Mouse (Mus musculus): ENCODE results near the gene Phf13. TPM values are rescaled to one million over a fixed set of nuclear protein-coding genes. Genes with fewer than 3 reads are reported as not detected.
"Not testable (repeated sequence)": the region's sequence is repeated elsewhere in the genome, so short reads cannot be mapped to it uniquely, and the experiment has no call there.

Gene Phf13
- total RNA-seq (2021) = 10 to 100 TPM; 12.4 to 13.2 TPM
- long read RNA-seq, experiment 1, transcript Phf13-201 (4 exons, 3,205 nt) = major isoform, 15 of 19 reads
- long read RNA-seq, experiment 1, partial matches to known transcripts = 2 of 19 reads
- long read RNA-seq, experiment 1, other reads (novel, unspliced or antisense) = 2 of 19 reads
- long read RNA-seq, experiment 2, transcript Phf13-201 (4 exons, 3,205 nt) = major isoform, 21 of 28 reads
- long read RNA-seq, experiment 2, partial matches to known transcripts = 3 of 28 reads
- long read RNA-seq, experiment 2, other reads (novel, unspliced or antisense) = 4 of 28 reads

- peak; percentile 93 to 95 for DNase-seq (ENCODE audit: low spot score in 2 of 2)
Observed at GRCm38 (mm10) chr4:151996173-151996950, at the start of gene Phf13. Gene Phf13 (minus strand): TSS chr4:151996258.

GRCm38 (mm10) chr4:152044609-152045008 lies 48.6 kb upstream of the Phf13 start:
- DNase-seq (ENCODE audit: low spot score in 2 of 2) = no peak

- DNase-seq (ENCODE audit: low spot score in 2 of 2) = no peak
Observed at GRCm38 (mm10) chr4:152043171-152043570, 47.1 kb upstream of the Phf13 start.

GRCm38 (mm10) chr4:152041924-152042641 lies 46.0 kb upstream of the Phf13 start:
- no peak for DNase-seq (ENCODE audit: low spot score in 2 of 2)

- no peak for DNase-seq (ENCODE audit: low spot score in 2 of 2)
Observed at GRCm38 (mm10) chr4:152039831-152040310, 43.8 kb upstream of the Phf13 start.

- peak; percentile 97 to 99 for DNase-seq (ENCODE audit: low spot score in 2 of 2)
Observed at GRCm38 (mm10) chr4:152038985-152039830, 43.1 kb upstream of the Phf13 start, which contains the start of gene Nol9. Gene Nol9 (plus strand): TSS chr4:152039321.

- DNase-seq (ENCODE audit: low spot score in 2 of 2) = no peak
Observed at GRCm38 (mm10) chr4:152038225-152038984, 42.3 kb upstream of the Phf13 start, which contains the start of gene Tas1r1. Gene Tas1r1 (minus strand): TSS chr4:152038568.

- not testable (repeated sequence) for DNase-seq (ENCODE audit: low spot score in 2 of 2)
Observed at GRCm38 (mm10) chr4:152036464-152036863, 40.4 kb upstream of the Phf13 start.

GRCm38 (mm10) chr4:152032922-152033321 lies 36.9 kb upstream of the Phf13 start:
- no peak for DNase-seq (ENCODE audit: low spot score in 2 of 2)

- no peak for DNase-seq (ENCODE audit: low spot score in 2 of 2)
Observed at GRCm38 (mm10) chr4:152029997-152030396, 33.9 kb upstream of the Phf13 start.

- no peak for DNase-seq (ENCODE audit: low spot score in 2 of 2)
Observed at GRCm38 (mm10) chr4:152029087-152029486, 33.0 kb upstream of the Phf13 start.

- no peak for DNase-seq (ENCODE audit: low spot score in 2 of 2)
Observed at GRCm38 (mm10) chr4:152028456-152028855, 32.4 kb upstream of the Phf13 start.

- DNase-seq (ENCODE audit: low spot score in 2 of 2) = peak; percentile 92
Observed at GRCm38 (mm10) chr4:152027524-152027923, 31.5 kb upstream of the Phf13 start, which contains the start of gene Zbtb48. Gene Zbtb48 (minus strand): TSS chr4:152027671.

GRCm38 (mm10) chr4:152026751-152027508 lies 30.9 kb upstream of the Phf13 start:
- DNase-seq (ENCODE audit: low spot score in 2 of 2) = peak; percentile 29 to 45

GRCm38 (mm10) chr4:152024525-152024924 lies 28.5 kb upstream of the Phf13 start:
- DNase-seq (ENCODE audit: low spot score in 2 of 2) = no peak

- DNase-seq (ENCODE audit: low spot score in 2 of 2) = no peak
Observed at GRCm38 (mm10) chr4:152022506-152022905, 26.4 kb upstream of the Phf13 start.

- no peak for DNase-seq (ENCODE audit: low spot score in 2 of 2)
Observed at GRCm38 (mm10) chr4:152021568-152022097, 25.6 kb upstream of the Phf13 start.

GRCm38 (mm10) chr4:152020024-152020423 lies 24.0 kb upstream of the Phf13 start:
- no peak for DNase-seq (ENCODE audit: low spot score in 2 of 2)

- DNase-seq (ENCODE audit: low spot score in 2 of 2) = no peak
Observed at GRCm38 (mm10) chr4:152019073-152019472, 23.0 kb upstream of the Phf13 start.

Data from adrenal gland, adult 18-20 months (tissue).